Mouse (Mus musculus) cerebellum, adult 2 months (tissue): ENCODE results near the gene Arhgap42.

Experiments used
- CTCF ChIP-seq: fragments of 200-500 bp; IDR thresholded peaks from 2 replicates; pipeline ENCODE4 v1.5.1; 2011; ENCODE audit warnings: low read depth, mild to moderate bottlenecking, control low read depth, low read length, moderate library complexity, borderline replicate concordance; ENCODE audit not compliant: insufficient read depth
- POLR2A ChIP-seq: fragments of 200-500 bp; IDR thresholded peaks from 2 replicates; pipeline ENCODE4 v1.6.1; 2011; ENCODE audit warnings: low read length, control low read depth, borderline replicate concordance; ENCODE audit not compliant: insufficient read depth

DNA sequence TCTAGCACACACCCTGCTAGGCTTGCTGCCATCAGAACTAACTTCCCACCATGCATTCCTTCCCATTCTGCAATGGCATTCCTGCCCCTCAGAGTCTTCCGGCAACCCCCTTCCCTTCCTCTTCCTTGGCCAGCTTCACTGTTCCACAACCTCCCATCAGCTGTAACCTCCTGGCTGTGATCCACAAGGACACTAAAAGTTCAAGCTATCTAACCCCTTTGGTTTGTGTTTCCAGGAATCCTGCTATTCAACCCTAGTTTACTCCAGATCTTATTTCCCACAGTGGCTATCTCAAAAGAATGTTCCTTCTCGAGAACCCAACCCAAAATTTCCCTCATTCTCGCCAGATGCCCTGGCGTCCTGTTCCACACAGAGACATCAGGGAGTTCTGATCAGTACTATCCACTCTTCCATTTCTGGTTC is 73.2 kb downstream of the Arhgap42 start:
- no peak for TF ChIP-seq CTCF
- no peak for TF ChIP-seq POLR2A
